Mouse (Mus musculus) forebrain, embryonic 16.5 days (tissue): Measurements from ENCODE around the gene Agl. TPM values are rescaled to one million over a fixed set of nuclear protein-coding genes. Genes with fewer than 3 reads are reported as not detected.

Experiments
- ATAC-seq: fragments of 200-750 bp; cut with Nextera tagmentation; 2 replicates; pipeline ENCODE4 v1.8.0; 2017; ENCODE audit warnings: mild to moderate bottlenecking, moderate library complexity
- H3K27ac ChIP-seq: fragments of 300-500 bp; sonication (generic); 2 replicates; pipeline ENCODE4 v1.5.1; 2014; ENCODE audit warnings: low read length, control low read depth
- H3K27me3 ChIP-seq: fragments of 300-500 bp; sonication (generic); replicated peaks from 2 replicates; pipeline ENCODE4 v1.6.1; 2014; ENCODE audit warnings: low read length; ENCODE audit not compliant: control insufficient read depth, insufficient read depth
- H3K36me3 ChIP-seq: fragments of 300-500 bp; sonication (generic); 2 replicates; pipeline ENCODE4 v1.6.1; 2014; ENCODE audit not compliant: control insufficient read depth, insufficient read depth
- H3K4me1 ChIP-seq: fragments of 300-500 bp; sonication (generic); replicated peaks from 2 replicates; pipeline ENCODE4 v1.6.1; 2014; ENCODE audit warnings: low read length; ENCODE audit not compliant: control insufficient read depth, insufficient read depth
- H3K4me2 ChIP-seq: fragments of 300-500 bp; sonication (generic); 2 replicates; pipeline ENCODE4 v1.6.1; 2014; ENCODE audit warnings: mild to moderate bottlenecking, low read length, control low read depth
- H3K4me3 ChIP-seq: fragments of 300-500 bp; sonication (generic); replicated peaks from 2 replicates; pipeline ENCODE4 v1.5.1; 2014; ENCODE audit warnings: mild to moderate bottlenecking, low read length, control low read depth
- H3K9ac ChIP-seq: fragments of 300-500 bp; sonication (generic); replicated peaks from 2 replicates; pipeline ENCODE4 v1.6.1; 2014; ENCODE audit warnings: low read depth, low read length, control low read depth
- H3K9me3 ChIP-seq: fragments of 300-500 bp; sonication (generic); 2 replicates; pipeline ENCODE4 v1.6.1; 2016; ENCODE audit warnings: low read length; ENCODE audit not compliant: control insufficient read depth
- WGBS: fragments of 180-500 bp; shearing (Covaris S2); extraction: QIAGEN DNeasy Blood & Tissue Kit; methylation state at CpG from one replicate; pipeline ENCODE4 v1.1.7; 2014; 5-methylcytosine and 5-hydroxymethylcytosine counted together
- polyA plus RNA-seq: library from polyadenylated mRNA; unstranded; fragments of >200 nt; fragmentation: Nextera tagmentation; extraction: Ambion mirVana; gene quantifications from 2 replicates; pipeline ENCODE4 v1.2.1, GENCODE M21; 2015

Gene Agl
- polyA plus RNA-seq, 1 experiment from 2014 or later = 15.0 TPM

DNA sequence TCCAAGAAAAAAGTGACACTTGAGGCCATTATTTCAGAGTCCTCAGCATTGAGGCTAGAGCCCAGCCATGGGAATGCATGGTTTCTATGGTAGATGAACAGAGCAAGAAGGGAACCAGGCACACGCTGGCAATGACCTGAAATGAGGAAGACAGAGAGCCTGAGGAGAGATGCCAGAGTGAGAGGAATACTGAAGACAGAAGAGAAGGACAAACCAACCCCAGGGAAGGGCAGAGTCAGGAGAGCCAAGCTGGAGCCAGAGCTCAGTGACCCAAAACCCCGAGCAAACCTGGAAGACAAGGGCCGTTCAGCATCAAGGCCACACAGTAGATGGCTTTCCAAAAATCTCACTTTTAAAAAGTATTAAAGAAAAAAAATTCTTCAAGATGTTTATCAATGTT, 2.1 kb downstream of the Agl start:
- Histone ChIP-seq H3K27me3 (no peaks in the 10 kb centered on the region), H3K4me1 (peaks cover 12% of the 10 kb centered on the region), H3K4me3 (no peak overlapping the region), H3K9me3 (no peaks in the 10 kb centered on the region), H3K9ac (no peak overlapping the region), H3K4me2 (no peak overlapping the region), H3K27ac (no peak overlapping the region), H3K36me3 (peaks cover 2% of the 10 kb centered on the region; the same call in 1 of the 2 replicates)
- ATAC-seq = no peak
- WGBS = 87% methylated on average over 3 of the region's 3 CpGs

- H3K9ac ChIP-seq = no peak overlapping the region
- H3K27ac ChIP-seq = no peak overlapping the region
- no peaks in the 10 kb centered on the region for H3K9me3 ChIP-seq
- H3K36me3 ChIP-seq = peaks cover 2% of the 10 kb centered on the region; the same call in 1 of the 2 replicates
- no peak overlapping the region for H3K4me3 ChIP-seq
- H3K4me1 ChIP-seq = peaks cover 12% of the 10 kb centered on the region
- peak overlapping the region; percentile 31 for H3K4me2 ChIP-seq
- H3K27me3 ChIP-seq = no peaks in the 10 kb centered on the region
- no peak for ATAC-seq
- WGBS = 10% methylated on average over 6 of the region's 6 CpGs
Observed at GRCm38 (mm10) chr3:116804746-116805285, 3.1 kb downstream of the Agl start.

DNA sequence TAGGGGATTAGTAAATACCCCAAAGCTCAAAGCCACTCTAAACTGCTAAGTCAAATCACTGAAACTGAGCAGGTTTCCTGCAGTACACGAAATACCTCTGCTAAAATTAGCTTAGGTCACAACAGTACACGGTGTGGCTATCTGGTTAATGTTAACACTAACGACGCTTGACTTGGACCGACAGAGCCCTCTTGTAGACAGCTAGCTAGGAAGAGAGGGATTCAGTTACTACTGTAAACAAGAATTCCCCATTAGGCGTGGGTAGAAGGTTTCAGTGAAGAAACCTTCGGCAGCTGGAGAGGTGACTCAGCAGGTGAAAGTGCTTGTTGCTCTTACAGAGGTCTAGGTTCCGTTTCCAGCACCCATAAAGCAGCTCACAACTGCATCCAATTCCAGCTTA, 6.2 kb downstream of the Agl start:
- no peak overlapping the region for H3K4me2 ChIP-seq
- no peaks in the 10 kb centered on the region for H3K9me3 ChIP-seq
- ATAC-seq = no peak
- H3K9ac ChIP-seq = no peak overlapping the region
- peaks cover 6% of the 10 kb centered on the region; the same call in 1 of the 2 replicates for H3K4me1 ChIP-seq
- no peak overlapping the region for H3K4me3 ChIP-seq
- 77% methylated on average over 8 of the region's 8 CpGs for WGBS
- H3K36me3 ChIP-seq = peaks cover 2% of the 10 kb centered on the region; the same call in 1 of the 2 replicates
- H3K27me3 ChIP-seq = no peaks in the 10 kb centered on the region
- H3K27ac ChIP-seq = no peak overlapping the region

DNA sequence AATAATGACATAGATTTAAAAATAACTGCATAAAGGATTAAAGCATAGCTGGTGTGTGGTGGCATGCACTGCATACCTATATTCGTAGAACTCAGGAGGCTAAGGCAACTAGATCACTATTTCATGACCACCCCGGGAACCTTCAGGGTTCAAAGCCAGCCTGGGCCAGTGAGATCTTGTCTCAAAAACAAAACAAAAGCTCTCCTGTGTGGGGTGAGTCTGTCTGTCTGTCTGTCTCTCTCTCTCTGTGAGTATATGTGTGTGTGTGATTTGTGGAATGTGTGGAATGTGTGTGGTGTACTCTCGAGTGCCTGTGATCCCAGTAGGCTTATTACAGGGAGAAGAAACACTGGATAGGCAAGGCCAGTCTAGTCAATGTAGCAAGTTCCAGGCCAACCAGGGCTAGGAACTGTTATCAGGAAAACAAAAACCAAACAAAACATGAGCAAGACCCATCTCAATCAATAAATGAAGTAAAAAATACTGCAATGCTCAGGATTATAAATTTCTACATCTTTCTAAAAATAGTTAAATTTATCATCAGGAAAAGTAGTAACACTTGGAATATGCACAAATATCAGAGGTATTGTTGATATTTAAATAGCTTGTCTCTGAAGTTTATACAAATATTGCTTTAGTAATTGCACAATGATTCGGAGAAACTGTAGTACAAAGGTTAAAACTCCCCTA, 9.0 kb downstream of the Agl start:
- no peak overlapping the region for H3K4me3 ChIP-seq
- H3K27me3 ChIP-seq = no peaks in the 10 kb centered on the region
- H3K27ac ChIP-seq = no peak overlapping the region
- H3K4me1 ChIP-seq = no peaks in the 10 kb centered on the region
- WGBS = 78% methylated on average over 4 of the region's 4 CpGs
- no peaks in the 10 kb centered on the region for H3K9me3 ChIP-seq
- no peak for ATAC-seq
- no peaks in the 10 kb centered on the region for H3K36me3 ChIP-seq
- H3K4me2 ChIP-seq = no peak overlapping the region
- no peak overlapping the region for H3K9ac ChIP-seq

DNA sequence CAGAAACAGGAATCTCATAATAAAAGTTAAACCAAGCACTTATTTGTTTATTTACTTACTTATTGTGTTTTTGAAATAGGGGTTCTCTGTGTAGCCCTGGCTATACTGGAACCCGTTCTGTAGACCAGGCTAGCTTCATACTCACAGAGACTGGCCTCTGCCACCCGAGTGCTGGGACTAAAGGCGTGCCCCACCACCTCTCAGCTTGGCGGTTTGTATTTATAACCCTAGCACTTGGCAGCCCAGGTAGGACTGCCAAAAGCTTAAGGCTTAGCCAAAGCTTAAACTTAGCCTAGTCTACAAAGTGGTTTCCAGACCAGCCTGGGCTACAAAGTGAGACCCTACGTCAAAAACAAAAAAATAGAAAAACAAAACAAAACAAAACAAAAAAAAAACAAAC, 19.1 kb downstream of the Agl start:
- H3K36me3 ChIP-seq = peaks cover 28% of the 10 kb centered on the region; the same call in 1 of the 2 replicates
- H3K9ac ChIP-seq = no peak overlapping the region
- H3K4me1 ChIP-seq = no peaks in the 10 kb centered on the region
- H3K9me3 ChIP-seq = no peaks in the 10 kb centered on the region
- no peaks in the 10 kb centered on the region for H3K27me3 ChIP-seq
- no peak overlapping the region for H3K4me3 ChIP-seq
- no peak overlapping the region for H3K4me2 ChIP-seq
- ATAC-seq = no peak
- no peak overlapping the region for H3K27ac ChIP-seq
- WGBS = 95% methylated on average over 5 of the region's 5 CpGs

- no peak for ATAC-seq
- Histone ChIP-seq H3K4me3 (no peak overlapping the region), H3K36me3 (peaks cover 34% of the 10 kb centered on the region; the same call in 1 of the 2 replicates), H3K9ac (no peak overlapping the region), H3K9me3 (no peaks in the 10 kb centered on the region), H3K27me3 (no peaks in the 10 kb centered on the region), H3K4me1 (no peaks in the 10 kb centered on the region), H3K27ac (no peak overlapping the region), H3K4me2 (no peak overlapping the region)
- WGBS = 89% methylated on average over 9 of the region's 9 CpGs
Observed at GRCm38 (mm10) chr3:116786543-116786942, 21.4 kb downstream of the Agl start.

DNA sequence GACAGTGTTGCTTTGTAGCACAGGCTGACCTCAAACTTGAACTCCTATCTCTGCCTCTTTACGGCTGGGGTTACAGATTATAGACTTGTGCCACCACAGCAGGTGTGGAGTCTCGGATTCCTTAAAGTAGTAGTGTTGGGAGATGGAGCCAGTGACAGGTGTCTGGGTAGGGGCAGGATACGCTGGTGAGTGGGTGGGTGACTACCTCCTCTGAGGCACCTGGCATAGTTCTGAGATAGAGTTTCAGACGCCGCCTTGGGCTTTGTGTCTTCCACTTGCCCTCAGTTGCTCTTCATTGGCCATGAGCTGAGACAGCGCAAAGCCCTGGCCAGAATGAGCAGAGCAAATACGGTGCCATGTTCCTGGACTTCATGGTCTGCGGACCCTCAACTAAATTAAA, 22.1 kb downstream of the Agl start:
- no peak overlapping the region for H3K4me3 ChIP-seq
- H3K4me1 ChIP-seq = no peaks in the 10 kb centered on the region
- H3K27ac ChIP-seq = no peak overlapping the region
- 94% methylated on average over 8 of the region's 8 CpGs for WGBS
- ATAC-seq = no peak
- H3K9me3 ChIP-seq = no peaks in the 10 kb centered on the region
- H3K4me2 ChIP-seq = no peak overlapping the region
- peaks cover 38% of the 10 kb centered on the region; the same call in 1 of the 2 replicates for H3K36me3 ChIP-seq
- H3K9ac ChIP-seq = no peak overlapping the region
- no peaks in the 10 kb centered on the region for H3K27me3 ChIP-seq

DNA sequence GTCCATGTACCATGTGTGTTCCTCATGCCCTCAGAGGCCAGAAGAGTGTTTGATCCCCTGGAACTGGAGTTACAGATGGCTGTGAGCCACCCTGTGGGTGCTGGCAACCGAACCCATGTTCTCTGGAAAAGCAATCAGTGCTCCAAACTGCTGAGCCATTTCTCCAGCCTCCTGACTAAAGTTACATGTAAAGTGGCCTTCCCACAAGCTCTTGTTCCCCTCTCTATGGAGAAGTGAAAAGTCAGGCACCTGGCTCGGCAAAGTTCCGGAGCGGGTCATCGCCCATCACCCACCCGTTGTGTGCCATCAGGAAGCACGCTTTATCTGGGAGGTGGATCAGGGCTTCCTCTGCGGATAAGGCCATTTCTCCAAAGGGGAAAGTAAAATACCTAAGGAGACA, 23.2 kb downstream of the Agl start:
- Histone ChIP-seq H3K4me2 (no peak overlapping the region), H3K27me3 (no peaks in the 10 kb centered on the region), H3K27ac (no peak overlapping the region), H3K36me3 (peaks cover 44% of the 10 kb centered on the region), H3K4me3 (no peak overlapping the region), H3K9me3 (no peaks in the 10 kb centered on the region), H3K4me1 (no peaks in the 10 kb centered on the region), H3K9ac (no peak overlapping the region)
- WGBS = 93% methylated on average over 8 of the region's 8 CpGs
- no peak for ATAC-seq

GRCm38 (mm10) chr3:116784290-116784689, 23.7 kb downstream of the Agl start:
- WGBS = 95% methylated on average over 12 of the region's 12 CpGs
- Histone ChIP-seq H3K27ac (no peak overlapping the region), H3K4me3 (no peak overlapping the region), H3K4me2 (no peak overlapping the region), H3K9me3 (no peaks in the 10 kb centered on the region), H3K27me3 (no peaks in the 10 kb centered on the region), H3K9ac (no peak overlapping the region), H3K4me1 (no peaks in the 10 kb centered on the region), H3K36me3 (peaks cover 43% of the 10 kb centered on the region)
- ATAC-seq = no peak
